Mouse (Mus musculus): ENCODE measurements around the gene Hist2h3c2.

DNA sequence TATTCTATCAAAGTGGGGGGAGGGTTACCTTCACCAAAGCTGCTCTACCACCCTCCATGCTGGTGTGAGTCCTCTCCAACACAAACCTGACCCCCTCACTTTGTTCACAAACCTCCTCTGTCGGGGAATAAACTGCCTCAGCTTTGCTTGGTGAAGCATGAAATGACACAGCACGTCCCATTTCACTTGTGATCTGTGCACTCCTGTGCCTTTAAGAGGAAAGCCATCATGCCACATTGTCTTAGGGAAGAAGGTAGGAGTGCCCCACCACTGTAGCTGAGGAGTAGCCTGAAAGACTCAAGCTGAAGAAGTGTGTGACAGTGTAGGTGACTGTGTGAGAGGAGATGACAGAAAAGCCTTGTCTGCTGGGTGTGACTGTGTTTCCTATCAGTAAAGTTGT is 13.5 kb downstream of the Hist2h3c2 start:
- TF ChIP-seq POLR2A (IDR thresholded peaks at IDR 0.05; ENCODE audit: insufficient read depth, low read length) = no peak
- TF ChIP-seq CTCF (IDR thresholded peaks at IDR 0.05; ENCODE audit: low read depth, low read length) = no peak
- TF ChIP-seq EP300 (IDR thresholded peaks at IDR 0.05; ENCODE audit: insufficient read depth, low read depth, low read length) = no peak

Measured in ES-Bruce4 (cell line).